Mouse (Mus musculus) embryonic facial prominence, embryonic 15.5 days (tissue): ENCODE measurements around the gene Anks1b. TPM values are rescaled to one million over a fixed set of nuclear protein-coding genes. Genes with fewer than 3 reads are reported as not detected.

Experiments used
- ATAC-seq: fragments of 200-750 bp; cut with Nextera tagmentation; 2 replicates; pipeline ENCODE4 v1.8.0; 2017; ENCODE audit warnings: low read depth, moderate TSS enrichment; ENCODE audit not compliant: insufficient number of reproducible peaks, low FRiP score, low TSS enrichment
- H3K27ac ChIP-seq: fragments of 300-500 bp; sonication (generic); replicated peaks from 2 replicates; pipeline ENCODE4 v1.5.1; 2015; ENCODE audit warnings: mild to moderate bottlenecking, inconsistent platforms
- H3K27me3 ChIP-seq: fragments of 300-500 bp; sonication (generic); 2 replicates; pipeline ENCODE4 v1.6.1; 2015; ENCODE audit warnings: inconsistent platforms
- H3K36me3 ChIP-seq: fragments of 300-500 bp; sonication (generic); 2 replicates; pipeline ENCODE4 v1.6.1; 2015; ENCODE audit warnings: mild to moderate bottlenecking, inconsistent platforms
- H3K4me1 ChIP-seq: fragments of 300-500 bp; sonication (generic); 2 replicates; pipeline ENCODE4 v1.6.1; 2015; ENCODE audit warnings: inconsistent platforms
- H3K4me2 ChIP-seq: fragments of 300-500 bp; sonication (generic); replicated peaks from 2 replicates; pipeline ENCODE4 v1.6.1; 2015; ENCODE audit warnings: mild to moderate bottlenecking, inconsistent platforms
- H3K4me3 ChIP-seq: fragments of 300-500 bp; sonication (generic); replicated peaks from 2 replicates; pipeline ENCODE4 v1.5.1; 2015; ENCODE audit warnings: mild to moderate bottlenecking, inconsistent platforms
- H3K9ac ChIP-seq: fragments of 300-500 bp; sonication (generic); 2 replicates; pipeline ENCODE4 v1.6.1; 2015; ENCODE audit warnings: inconsistent platforms
- H3K9me3 ChIP-seq: fragments of 300-500 bp; sonication (generic); replicated peaks from 2 replicates; pipeline ENCODE4 v1.6.1; 2016; ENCODE audit warnings: inconsistent platforms
- WGBS: fragments of 180-500 bp; shearing (Covaris S2); methylation state at CpG from one replicate; pipeline ENCODE4 v1.1.7; 2015; 5-methylcytosine and 5-hydroxymethylcytosine counted together
- polyA plus RNA-seq: library from polyadenylated mRNA; unstranded; fragments of >200 nt; fragmentation: Nextera tagmentation; extraction: Ambion mirVana; gene quantifications from 2 replicates; pipeline ENCODE4 v1.2.1, GENCODE M21; 2015

Gene Anks1b
- polyA plus RNA-seq, 1 experiment from 2014 or later: 2.0 TPM

DNA sequence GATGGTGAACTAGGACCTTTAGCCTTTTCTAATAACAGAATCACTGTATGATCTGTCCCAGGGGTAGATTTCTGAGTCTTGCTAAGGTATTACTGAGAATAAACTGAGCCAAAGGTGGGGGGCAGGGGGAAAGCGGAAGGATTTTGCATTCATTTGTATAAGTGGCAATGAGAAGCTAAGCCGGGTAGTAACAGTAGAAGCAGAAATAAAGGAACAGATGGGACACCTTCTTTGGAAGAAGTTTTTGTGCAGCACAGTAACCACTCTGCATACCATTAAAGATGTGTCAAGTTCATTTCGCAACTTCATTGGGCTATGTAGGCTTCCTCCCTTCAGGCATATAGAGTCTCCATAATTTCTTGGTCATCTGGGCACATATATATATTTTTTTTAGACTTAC, 804.1 kb downstream of the Anks1b start:
- Histone ChIP-seq H3K9me3 (no peaks in the 10 kb centered on the region), H3K36me3 (no peaks in the 10 kb centered on the region), H3K4me2 (no peak overlapping the region), H3K9ac (no peak overlapping the region), H3K27me3 (no peaks in the 10 kb centered on the region), H3K27ac (no peak overlapping the region), H3K4me3 (no peak overlapping the region), H3K4me1 (no peaks in the 10 kb centered on the region)
- no peak for ATAC-seq
- WGBS: 84% methylated on average over 3 of the region's 3 CpGs

DNA sequence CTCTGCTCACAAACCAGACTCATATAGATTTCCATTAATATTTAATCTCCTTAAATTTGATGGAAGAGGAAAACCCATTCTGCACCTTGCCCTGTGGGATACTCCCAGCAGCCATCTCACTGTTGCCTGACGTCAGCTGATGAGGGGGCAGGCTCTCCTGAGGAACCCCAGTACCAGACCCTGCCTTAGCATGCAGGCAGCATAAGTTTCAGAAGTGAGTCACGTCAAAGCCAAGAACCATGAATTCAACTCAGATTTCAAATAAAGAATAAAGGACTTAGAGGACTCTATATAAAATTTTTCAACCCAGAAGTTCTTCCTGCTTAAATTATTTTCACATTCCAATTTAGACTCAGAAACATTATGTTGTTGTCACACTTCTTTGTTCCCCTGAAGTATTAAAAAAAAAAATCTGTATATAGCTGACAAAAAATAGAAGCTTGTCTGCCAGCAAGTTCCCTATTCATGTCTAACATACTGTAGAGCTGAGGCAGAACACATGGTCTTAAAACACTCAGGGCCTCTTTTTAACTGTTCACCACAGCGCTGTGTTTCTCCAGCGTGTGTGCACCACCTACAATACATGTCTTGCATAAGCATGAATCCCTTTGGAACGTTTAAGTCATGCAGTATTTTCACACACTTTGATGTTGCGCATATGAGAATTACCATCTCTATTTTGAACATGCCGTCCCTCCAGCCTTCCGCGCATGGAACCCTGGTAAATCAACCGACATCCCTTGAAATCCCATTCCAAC, 806.6 kb downstream of the Anks1b start:
- Histone ChIP-seq H3K9me3 (no peaks in the 10 kb centered on the region), H3K9ac (no peak overlapping the region), H3K27me3 (no peaks in the 10 kb centered on the region), H3K4me3 (no peak overlapping the region), H3K4me1 (no peaks in the 10 kb centered on the region), H3K4me2 (no peak overlapping the region), H3K27ac (no peak overlapping the region; the same call in 1 of the 2 replicates), H3K36me3 (no peaks in the 10 kb centered on the region)
- no peak for ATAC-seq
- 49% methylated on average over 10 of the region's 10 CpGs for WGBS

DNA sequence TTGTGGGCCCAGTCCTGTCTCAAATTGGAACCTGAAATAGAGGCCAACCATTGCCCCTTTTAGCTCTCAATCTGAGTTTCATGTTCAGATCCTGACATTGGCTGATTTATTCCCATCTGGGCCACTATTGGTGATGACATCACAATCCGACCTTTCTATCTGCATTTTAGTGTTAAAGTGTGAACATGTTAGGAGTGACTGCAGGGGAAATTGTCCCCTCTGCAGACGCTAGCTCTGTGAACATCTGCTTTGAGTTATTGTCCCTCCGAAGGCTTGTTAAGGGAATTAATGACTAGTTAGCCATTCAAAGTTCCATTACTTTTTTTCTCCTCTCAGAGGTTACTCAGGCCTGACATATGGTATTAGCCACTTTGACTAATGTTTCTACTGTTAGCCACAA, 810.5 kb downstream of the Anks1b start:
- ATAC-seq: no peak
- H3K27me3 ChIP-seq: no peaks in the 10 kb centered on the region
- H3K9ac ChIP-seq: no peak overlapping the region
- no peaks in the 10 kb centered on the region for H3K36me3 ChIP-seq
- 31% methylated on average over 3 of the region's 3 CpGs for WGBS
- H3K27ac ChIP-seq: no peak overlapping the region
- no peaks in the 10 kb centered on the region for H3K4me1 ChIP-seq
- H3K4me2 ChIP-seq: no peak overlapping the region
- no peaks in the 10 kb centered on the region for H3K9me3 ChIP-seq
- no peak overlapping the region for H3K4me3 ChIP-seq

DNA sequence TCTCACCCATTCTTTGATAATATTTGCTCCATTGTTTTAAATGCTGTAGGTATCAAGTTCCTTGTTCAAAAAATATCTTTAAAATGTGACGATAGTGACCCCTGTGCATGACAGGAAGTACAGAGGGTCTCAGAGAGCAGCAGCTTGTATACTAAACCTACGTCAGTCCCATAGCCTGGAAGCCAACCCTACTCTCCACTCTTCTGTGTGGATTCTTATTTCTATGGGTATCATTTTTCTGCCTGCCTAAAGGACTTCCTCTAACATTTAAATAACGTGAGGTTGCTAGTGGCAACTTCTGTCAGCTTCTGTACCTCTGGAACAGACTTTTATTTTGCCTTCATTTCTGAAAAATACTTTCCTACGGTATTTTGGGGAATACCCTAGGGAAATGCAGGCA, 812.1 kb downstream of the Anks1b start:
- Histone ChIP-seq H3K27me3 (no peaks in the 10 kb centered on the region), H3K4me1 (no peaks in the 10 kb centered on the region), H3K36me3 (no peaks in the 10 kb centered on the region), H3K4me3 (no peak overlapping the region), H3K27ac (no peak overlapping the region), H3K9ac (no peak overlapping the region), H3K4me2 (no peak overlapping the region), H3K9me3 (no peaks in the 10 kb centered on the region)
- ATAC-seq: no peak
- 33% methylated on average over 4 of the region's 4 CpGs for WGBS

DNA sequence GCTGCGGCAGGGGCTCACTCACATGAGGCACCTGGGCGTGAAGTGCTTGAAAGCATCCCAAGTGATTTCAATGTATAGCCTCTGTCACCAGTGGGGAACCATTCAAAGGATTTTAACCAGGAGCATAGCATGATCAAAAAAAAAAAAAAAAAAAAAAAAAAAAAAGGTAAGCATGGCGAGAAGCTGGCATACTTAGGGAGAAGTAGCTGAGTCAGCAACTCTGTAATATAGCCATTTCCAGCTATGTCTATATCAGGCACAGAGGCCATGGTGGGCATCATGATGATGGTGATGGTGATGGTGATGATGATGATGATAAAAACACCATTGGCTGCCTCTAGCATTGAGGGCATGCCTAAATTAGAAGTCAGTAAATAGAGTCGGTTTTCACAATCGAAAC, 814.8 kb downstream of the Anks1b start:
- Histone ChIP-seq H3K36me3 (no peaks in the 10 kb centered on the region), H3K9ac (no peak overlapping the region), H3K27me3 (no peaks in the 10 kb centered on the region), H3K4me2 (no peak overlapping the region), H3K9me3 (no peaks in the 10 kb centered on the region), H3K4me3 (no peak overlapping the region), H3K4me1 (no peaks in the 10 kb centered on the region), H3K27ac (no peak overlapping the region)
- WGBS: 75% methylated on average over 5 of the region's 5 CpGs
- ATAC-seq: no peak

DNA sequence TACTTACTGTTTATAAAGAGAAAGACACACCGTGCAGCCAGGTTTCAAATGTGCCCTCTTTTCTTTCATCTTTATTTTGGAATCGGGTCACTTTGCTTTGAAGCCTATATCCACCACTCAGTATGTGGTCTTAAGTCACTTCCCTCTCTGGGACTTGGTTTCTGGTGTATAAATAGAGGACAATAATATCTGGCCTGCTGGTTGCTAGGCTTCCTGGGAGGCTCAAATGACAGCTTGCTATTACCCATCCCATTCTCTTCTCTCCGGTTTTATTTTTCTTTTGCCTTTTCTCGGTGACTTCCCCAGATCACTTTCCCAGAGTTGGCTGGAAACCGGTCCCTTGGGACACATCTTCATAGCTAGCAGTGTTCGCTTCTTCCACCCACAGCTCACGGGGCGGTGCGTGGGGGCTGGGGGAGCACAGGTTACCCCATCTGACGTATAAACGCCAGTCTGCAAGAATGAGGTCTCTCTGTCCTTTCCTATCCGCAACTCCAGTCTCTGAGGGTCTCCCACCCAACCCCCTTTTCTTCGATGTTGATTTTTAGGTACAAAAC, 815.5 kb downstream of the Anks1b start:
- 49% methylated on average over 13 of the region's 13 CpGs for WGBS
- no peaks in the 10 kb centered on the region for H3K4me1 ChIP-seq
- no peaks in the 10 kb centered on the region for H3K27me3 ChIP-seq
- H3K27ac ChIP-seq: no peak overlapping the region
- no peaks in the 10 kb centered on the region for H3K36me3 ChIP-seq
- no peak; the same call in 1 of the 2 replicates for ATAC-seq
- no peak overlapping the region for H3K9ac ChIP-seq
- H3K4me2 ChIP-seq: no peak overlapping the region
- H3K9me3 ChIP-seq: no peaks in the 10 kb centered on the region
- no peak overlapping the region for H3K4me3 ChIP-seq

DNA sequence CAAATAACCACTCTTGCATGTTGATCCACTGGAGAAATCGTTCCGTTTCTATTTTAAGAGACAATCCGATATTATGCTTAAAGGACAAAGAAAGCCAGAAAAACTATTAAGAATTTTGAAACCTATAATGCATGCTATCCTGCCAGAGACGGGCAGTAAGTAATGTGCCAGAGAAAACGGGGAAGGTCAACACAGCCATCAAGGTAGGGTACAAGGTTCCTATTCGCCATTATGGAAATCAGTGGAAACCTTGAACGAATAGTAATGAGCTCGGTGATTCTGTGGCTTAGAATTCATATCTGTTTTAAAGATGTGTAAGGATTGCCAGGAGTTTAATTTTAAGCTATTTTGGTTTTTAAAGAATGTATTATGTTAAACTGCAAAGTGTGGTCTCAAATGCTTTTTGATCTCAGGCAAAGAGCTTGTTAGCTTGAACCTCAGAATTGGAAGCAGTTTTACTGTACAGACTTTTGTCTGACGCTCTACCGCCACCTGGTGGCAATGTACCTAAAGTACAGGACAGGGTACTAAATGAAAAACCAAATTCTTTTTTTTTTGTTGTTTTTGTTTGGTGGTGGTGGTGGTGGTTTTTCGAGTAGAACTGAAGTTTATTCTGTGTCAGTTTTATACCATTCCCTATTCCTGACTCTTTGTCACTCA, 816.7 kb downstream of the Anks1b start:
- Histone ChIP-seq H3K9ac (no peak overlapping the region), H3K36me3 (no peaks in the 10 kb centered on the region), H3K27me3 (no peaks in the 10 kb centered on the region), H3K4me1 (no peaks in the 10 kb centered on the region), H3K27ac (no peak overlapping the region), H3K4me3 (no peak overlapping the region), H3K9me3 (no peaks in the 10 kb centered on the region), H3K4me2 (no peak overlapping the region)
- ATAC-seq: no peak
- 41% methylated on average over 11 of the region's 11 CpGs for WGBS

DNA sequence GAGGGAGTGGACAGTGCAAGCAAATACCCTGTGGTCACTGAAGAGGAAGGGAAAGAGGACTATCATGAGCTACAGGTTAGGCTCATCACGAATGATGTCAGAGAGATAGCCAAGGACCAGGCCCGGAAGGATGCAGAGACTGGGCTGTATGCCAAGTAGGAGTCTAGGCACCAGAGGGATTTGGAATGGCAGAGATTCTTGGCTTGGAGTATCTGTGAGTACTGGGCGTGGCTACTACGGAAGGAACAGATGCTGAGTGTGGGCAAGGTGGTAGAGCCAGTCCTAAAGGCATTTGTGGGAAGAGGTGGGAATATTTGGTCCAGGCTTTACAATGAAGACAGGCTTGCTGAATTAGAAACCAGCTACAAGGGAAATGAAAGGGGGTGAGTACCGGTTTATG, 823.4 kb downstream of the Anks1b start:
- Histone ChIP-seq H3K4me1 (no peaks in the 10 kb centered on the region), H3K36me3 (no peaks in the 10 kb centered on the region), H3K4me3 (no peak overlapping the region), H3K27me3 (no peaks in the 10 kb centered on the region), H3K27ac (no peak overlapping the region), H3K9ac (no peak overlapping the region), H3K9me3 (no peaks in the 10 kb centered on the region), H3K4me2 (no peak overlapping the region)
- no peak for ATAC-seq
- 65% methylated on average over 5 of the region's 5 CpGs for WGBS

DNA sequence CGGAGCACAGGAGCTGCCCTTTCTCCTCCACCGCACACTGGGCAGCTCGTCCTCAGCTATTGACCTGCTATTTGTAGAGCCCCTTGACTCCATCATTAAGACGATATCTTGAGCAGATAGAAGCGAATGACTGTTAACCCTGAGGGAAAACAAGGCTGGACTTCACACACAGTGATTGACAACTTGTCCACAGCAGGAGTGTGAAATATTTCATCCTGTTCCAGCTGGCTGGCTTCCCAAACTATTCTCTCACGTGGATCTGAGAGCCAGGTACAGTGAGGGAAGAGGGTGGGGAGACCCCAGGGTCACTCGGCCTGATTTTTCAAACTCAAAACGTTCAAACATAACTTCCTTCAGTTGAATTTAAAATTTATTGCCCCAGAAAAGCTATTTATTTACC, 824.1 kb downstream of the Anks1b start:
- 55% methylated on average over 8 of the region's 8 CpGs for WGBS
- Histone ChIP-seq H3K9ac (no peak overlapping the region), H3K27me3 (no peaks in the 10 kb centered on the region), H3K36me3 (no peaks in the 10 kb centered on the region), H3K9me3 (no peaks in the 10 kb centered on the region), H3K4me1 (no peaks in the 10 kb centered on the region), H3K4me3 (no peak overlapping the region), H3K27ac (no peak overlapping the region), H3K4me2 (no peak overlapping the region)
- ATAC-seq: no peak

DNA sequence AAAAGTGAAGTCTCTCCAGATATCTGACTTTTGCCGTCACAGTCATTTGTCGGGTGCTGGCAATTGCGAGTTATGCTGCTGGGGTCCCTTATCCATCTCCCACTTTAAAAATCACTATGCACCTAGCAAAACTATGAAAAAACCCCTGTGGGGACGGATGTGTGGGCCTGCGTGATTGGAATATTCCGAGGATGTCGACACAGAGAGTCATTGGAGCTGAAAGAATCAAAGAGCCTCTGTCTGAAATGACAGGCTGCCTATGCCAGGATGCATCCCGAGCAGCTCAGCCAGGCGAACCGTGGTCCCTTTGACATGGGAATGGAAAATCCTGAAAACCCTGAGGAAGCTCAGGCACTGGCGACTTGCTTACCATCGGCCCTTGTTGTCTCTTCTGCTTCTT, 825.9 kb downstream of the Anks1b start:
- Histone ChIP-seq H3K36me3 (no peaks in the 10 kb centered on the region), H3K9ac (no peak overlapping the region), H3K27ac (no peak overlapping the region), H3K4me2 (no peak overlapping the region), H3K4me3 (no peak overlapping the region), H3K4me1 (no peaks in the 10 kb centered on the region), H3K9me3 (no peaks in the 10 kb centered on the region), H3K27me3 (no peaks in the 10 kb centered on the region)
- no peak for ATAC-seq
- 71% methylated on average over 12 of the region's 12 CpGs for WGBS

DNA sequence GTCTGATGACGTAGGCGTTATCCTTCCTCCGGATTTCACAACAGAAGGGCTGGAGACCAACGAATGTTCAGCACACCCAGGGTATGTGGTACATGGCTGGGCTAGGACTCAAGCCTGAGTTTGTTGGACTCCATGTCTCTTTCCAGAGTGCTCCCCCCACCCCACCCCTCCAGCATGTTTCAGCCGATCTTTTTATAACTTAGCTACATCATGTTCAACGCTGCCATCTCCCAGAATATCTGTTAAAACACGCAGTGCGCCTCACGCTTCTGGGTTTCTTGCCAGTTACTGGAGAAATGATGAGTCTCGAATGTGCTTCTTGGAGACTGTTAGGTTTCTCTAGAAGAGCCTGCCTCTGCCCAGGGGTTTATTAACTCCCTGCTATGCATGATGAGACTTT, 831.3 kb downstream of the Anks1b start:
- Histone ChIP-seq H3K4me3 (no peak overlapping the region), H3K9ac (no peak overlapping the region), H3K9me3 (no peaks in the 10 kb centered on the region), H3K4me1 (no peaks in the 10 kb centered on the region), H3K4me2 (no peak overlapping the region), H3K27ac (no peak overlapping the region), H3K27me3 (no peaks in the 10 kb centered on the region), H3K36me3 (no peaks in the 10 kb centered on the region)
- 82% methylated on average over 10 of the region's 10 CpGs for WGBS
- ATAC-seq: no peak
